Mouse (Mus musculus): ENCODE results near the gene Abhd12. TPM values are rescaled to one million over a fixed set of nuclear protein-coding genes. Genes with fewer than 3 reads are reported as not detected.
A peak's percentile ranks its signal among the peaks of the same experiment; 100 is the strongest.

Gene Abhd12
- polyA plus RNA-seq, 1 experiment from 2014 or later: 73.2 TPM

- Histone ChIP-seq H3K27me3 (ENCODE audit: control insufficient read depth, insufficient read depth, low read length) (no peaks in the 10 kb centered on the region), H3K4me1 (replicated peaks; ENCODE audit: control insufficient read depth, insufficient read depth) (0 out of 2 replicates have a peak, but pooled peaks cover 4% of the 10 kb centered on the region), H3K4me2 (replicated peaks; ENCODE audit: low read depth) (peak overlapping the region; percentile 71), H3K9ac (ENCODE audit: low read length) (peak overlapping the region; percentile 35), H3K9me3 (ENCODE audit: control insufficient read depth, low read length) (no peaks in the 10 kb centered on the region), H3K36me3 (ENCODE audit: control insufficient read depth, insufficient read depth, low read length) (peaks cover 2% of the 10 kb centered on the region; the same call in 1 of the 2 replicates), H3K27ac (replicated peaks) (peak overlapping the region; percentile 65), H3K4me3 (ENCODE audit: low read depth, low read length) (peak overlapping the region; percentile 23)
- 35% methylated on average over 4 of the region's 4 CpGs for WGBS
- no peak for ATAC-seq (ENCODE audit: low FRiP score, low TSS enrichment)
- DNase-seq (ENCODE audit: low spot score): peak; percentile 74
- TF ChIP-seq CTCF (IDR thresholded peaks at IDR 0.05; ENCODE audit: low read depth): peak; percentile 54
- TF ChIP-seq EP300 (optimal IDR thresholded peaks at IDR 0.05): no peak
These were observed 115.6 kb downstream of the Abhd12 start for GRCm38 (mm10) chr2:150788768-150789550.

DNA sequence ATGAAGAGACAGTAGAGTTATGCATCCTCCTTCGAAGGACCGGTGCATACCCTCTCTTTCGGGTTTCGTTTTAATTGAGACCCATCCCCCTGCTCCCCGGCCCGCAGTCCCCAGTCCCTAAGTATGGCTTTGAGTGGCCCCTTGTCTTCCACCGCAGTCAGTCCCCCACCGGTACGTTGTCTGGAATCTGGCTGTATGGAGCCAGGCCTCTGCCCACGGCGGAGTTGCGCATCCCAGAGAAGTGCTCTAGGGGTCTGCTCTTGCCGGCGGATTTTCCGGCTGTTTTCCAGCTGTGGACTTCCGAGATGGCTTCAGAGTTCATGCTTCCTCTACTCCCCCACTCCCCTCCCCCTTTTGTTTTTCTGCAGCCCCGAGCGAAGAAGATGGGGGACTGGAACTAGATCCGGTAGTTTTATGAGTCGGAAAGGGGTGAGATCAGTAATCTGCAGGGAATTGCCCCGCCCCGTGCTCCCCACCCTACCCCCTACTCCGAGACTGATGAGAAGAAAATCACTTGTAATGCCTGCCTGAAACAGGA, 117.2 kb downstream of the Abhd12 start:
- peak overlapping the region; percentile 82 for H3K9ac ChIP-seq (ENCODE audit: low read length)
- ATAC-seq (ENCODE audit: low FRiP score, low TSS enrichment) (no peak), DNase-seq (ENCODE audit: low spot score) (no peak)
- WGBS: under 1% methylated on average over 23 of the region's 23 CpGs
- H3K27ac ChIP-seq (replicated peaks): peak overlapping the region; percentile 91
- no peak for TF ChIP-seq EP300 (optimal IDR thresholded peaks at IDR 0.05)
- TF ChIP-seq CTCF (IDR thresholded peaks at IDR 0.05; ENCODE audit: low read depth): no peak
- peak overlapping the region; percentile 71 for H3K4me2 ChIP-seq (replicated peaks; ENCODE audit: low read depth)
- no peaks in the 10 kb centered on the region for H3K36me3 ChIP-seq (ENCODE audit: control insufficient read depth, insufficient read depth, low read length)
- H3K4me3 ChIP-seq (ENCODE audit: low read depth, low read length): peak overlapping the region; percentile 87
- no peaks in the 10 kb centered on the region for H3K9me3 ChIP-seq (ENCODE audit: control insufficient read depth, low read length)
- H3K4me1 ChIP-seq (replicated peaks; ENCODE audit: control insufficient read depth, insufficient read depth): 0 out of 2 replicates have a peak, but pooled peaks cover 4% of the 10 kb centered on the region
- no peaks in the 10 kb centered on the region for H3K27me3 ChIP-seq (ENCODE audit: control insufficient read depth, insufficient read depth, low read length)

GRCm38 (mm10) chr2:150786251-150787180, 118.0 kb downstream of the Abhd12 start, which contains the start of gene Pygb:
Gene Pygb, plus strand, starts transcription at chr2:150786735.
- no peaks in the 10 kb centered on the region for H3K27me3 ChIP-seq (ENCODE audit: control insufficient read depth, insufficient read depth, low read length)
- peak within 1 kb of the TSS; percentile 82 for H3K9ac ChIP-seq (ENCODE audit: low read length)
- H3K4me1 ChIP-seq (replicated peaks; ENCODE audit: control insufficient read depth, insufficient read depth): 0 out of 2 replicates have a peak, but pooled peaks cover 4% of the 10 kb centered on the region
- ATAC-seq (ENCODE audit: low FRiP score, low TSS enrichment) (peak; percentile 95), DNase-seq (ENCODE audit: low spot score) (peak; percentile 92)
- H3K4me3 ChIP-seq (ENCODE audit: low read depth, low read length): peak within 1 kb of the TSS; percentile 87
- WGBS: under 1% methylated on average over 58 of the region's 58 CpGs
- no peaks in the 10 kb centered on the region for H3K36me3 ChIP-seq (ENCODE audit: control insufficient read depth, insufficient read depth, low read length)
- no peaks in the 10 kb centered on the region for H3K9me3 ChIP-seq (ENCODE audit: control insufficient read depth, low read length)
- peak within 1 kb of the TSS; percentile 71 for H3K4me2 ChIP-seq (replicated peaks; ENCODE audit: low read depth)
- H3K27ac ChIP-seq (replicated peaks): peak within 1 kb of the TSS; percentile 91
- TF ChIP-seq EP300 (optimal IDR thresholded peaks at IDR 0.05) (no peak), CTCF (IDR thresholded peaks at IDR 0.05; ENCODE audit: low read depth) (0 out of 2 replicates have a peak, but pooled peaks have one; percentile 15)

DNA sequence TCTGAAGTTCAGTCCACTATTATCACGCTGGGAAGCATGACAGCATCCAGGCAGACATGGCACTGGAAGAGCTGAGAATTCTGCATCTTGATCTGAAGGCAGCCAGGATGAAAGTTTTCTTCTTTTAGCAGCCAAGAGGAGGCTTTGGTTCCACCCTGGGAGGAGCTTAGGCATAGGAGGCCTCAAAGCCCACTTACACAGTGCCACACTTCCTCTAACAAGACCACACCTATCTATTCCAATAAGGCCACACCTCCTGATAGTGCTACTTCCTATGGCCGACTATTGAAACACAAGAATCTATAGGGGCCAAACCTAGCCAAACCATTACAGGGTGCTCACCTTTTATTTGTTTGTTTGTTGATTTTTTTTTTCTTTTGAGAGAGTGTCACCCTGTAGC, 121.7 kb downstream of the Abhd12 start:
- DNase-seq (ENCODE audit: low spot score) (no peak), ATAC-seq (ENCODE audit: low FRiP score, low TSS enrichment) (peak; percentile 38; the same call in 1 of the 2 replicates)
- 72% methylated on average over 2 of the region's 2 CpGs for WGBS
- TF ChIP-seq CTCF (IDR thresholded peaks at IDR 0.05; ENCODE audit: low read depth): no peak
- no peak for TF ChIP-seq EP300 (optimal IDR thresholded peaks at IDR 0.05)
- H3K4me1 ChIP-seq (replicated peaks; ENCODE audit: control insufficient read depth, insufficient read depth): no peaks in the 10 kb centered on the region
- H3K36me3 ChIP-seq (ENCODE audit: control insufficient read depth, insufficient read depth, low read length): no peaks in the 10 kb centered on the region
- no peak overlapping the region for H3K9ac ChIP-seq (ENCODE audit: low read length)
- no peak overlapping the region for H3K4me3 ChIP-seq (ENCODE audit: low read depth, low read length)
- no peak overlapping the region for H3K4me2 ChIP-seq (replicated peaks; ENCODE audit: low read depth)
- H3K27ac ChIP-seq (replicated peaks): no peak overlapping the region
- no peaks in the 10 kb centered on the region for H3K9me3 ChIP-seq (ENCODE audit: control insufficient read depth, low read length)
- H3K27me3 ChIP-seq (ENCODE audit: control insufficient read depth, insufficient read depth, low read length): no peaks in the 10 kb centered on the region

Other genes with a start within 250 kb of the Abhd12 start
- gene Acss1, start 236.2 kb downstream of the Abhd12 start, polyA plus RNA-seq (2015; fragmentation: Nextera tagmentation; extraction: Ambion mirVana): 28.2 and 35.7 TPM in 2 replicates
- not detected in 2 replicates for gene Vsx1, start 215.4 kb downstream of the Abhd12 start, polyA plus RNA-seq (2015; fragmentation: Nextera tagmentation; extraction: Ambion mirVana)
- gene Entpd6, start 155.7 kb downstream of the Abhd12 start, polyA plus RNA-seq (2015; fragmentation: Nextera tagmentation; extraction: Ambion mirVana): 23.5 and 24.2 TPM in 2 replicates
- gene Pygb, start 118.0 kb downstream of the Abhd12 start, polyA plus RNA-seq (2015; fragmentation: Nextera tagmentation; extraction: Ambion mirVana): 109 and 115 TPM in 2 replicates
- gene Gins1, start 659 bp upstream of the Abhd12 start, polyA plus RNA-seq (2015; fragmentation: Nextera tagmentation; extraction: Ambion mirVana): 10.7 and 11.0 TPM in 2 replicates
- gene Ninl, start 134.6 kb upstream of the Abhd12 start, polyA plus RNA-seq (2015; fragmentation: Nextera tagmentation; extraction: Ambion mirVana): 1.9 and 2.3 TPM in 2 replicates
- gene Nanp, start 134.7 kb upstream of the Abhd12 start, polyA plus RNA-seq (2015; fragmentation: Nextera tagmentation; extraction: Ambion mirVana): 34.1 and 35.5 TPM in 2 replicates
- not detected in 2 replicates for gene Gm14151, start 187.6 kb upstream of the Abhd12 start, polyA plus RNA-seq (2015; fragmentation: Nextera tagmentation; extraction: Ambion mirVana)
- not detected in 2 replicates for gene Gm14147, start 193.5 kb upstream of the Abhd12 start, polyA plus RNA-seq (2015; fragmentation: Nextera tagmentation; extraction: Ambion mirVana)

Measured in stomach, postnatal 0 days (tissue).